Mouse (Mus musculus) MEL (cell line): ENCODE data around the gene Mrm3.

ENCODE experiments used
- CHD2 ChIP-seq: IDR thresholded peaks from 2 replicates; pipeline ENCODE4 v1.6.1; 2011; ENCODE audit warnings: low read length, improper control_type of control experiment
- CTCF ChIP-seq, 3 experiments: IDR thresholded peaks in 2 of 3; conservative IDR thresholded peaks in 1 of 3; 2 replicates each; pipeline ENCODE4 v1.5.1; 2011 to 2012; ENCODE audit warnings: low read length in 3 of 3, low read depth in 2 of 3, mild to moderate bottlenecking in 2 of 3, improper control_type of control experiment in 1 of 3, inconsistent platforms in 1 of 3, mixed read lengths in 1 of 3, moderate library complexity in 1 of 3; ENCODE audit not compliant: control insufficient read depth in 1 of 3, insufficient read depth in 1 of 3, poor library complexity in 1 of 3, severe bottlenecking in 1 of 3
- E2F4 ChIP-seq: IDR thresholded peaks from 2 replicates; pipeline ENCODE4 v1.6.1; 2011; ENCODE audit warnings: low read depth, low read length, improper control_type of control experiment, borderline replicate concordance
- ELF1 ChIP-seq: IDR thresholded peaks from 2 replicates; pipeline ENCODE4 v1.6.1; 2014; ENCODE audit warnings: low read depth, mild to moderate bottlenecking, inconsistent platforms, low read length, improper control_type of control experiment, moderate library complexity
- JUND ChIP-seq: IDR thresholded peaks from 2 replicates; pipeline ENCODE4 v1.6.1; 2011; ENCODE audit warnings: low read depth, mild to moderate bottlenecking, improper control_type of control experiment, low read length
- MAX ChIP-seq: IDR thresholded peaks from 2 replicates; pipeline ENCODE4 v1.6.1; 2011; ENCODE audit warnings: low read length, improper control_type of control experiment
- POLR2A ChIP-seq, 2 experiments: IDR thresholded peaks; 2 replicates each; pipeline ENCODE4 v1.6.1; 2011 to 2012; ENCODE audit warnings: low read length in 2 of 2, mild to moderate bottlenecking in 2 of 2, control low read depth in 1 of 2, improper control_type of control experiment in 1 of 2, low read depth in 1 of 2, moderate library complexity in 1 of 2; ENCODE audit not compliant: control insufficient read depth in 1 of 2, insufficient read depth in 1 of 2, poor library complexity in 1 of 2
- POLR2AphosphoS2 ChIP-seq: IDR thresholded peaks from 2 replicates; pipeline ENCODE4 v1.6.1; 2011; ENCODE audit warnings: low read length, improper control_type of control experiment
- RAD21 ChIP-seq: IDR thresholded peaks from 2 replicates; pipeline ENCODE4 v1.6.1; 2011; ENCODE audit warnings: mild to moderate bottlenecking, low read depth, low read length, improper control_type of control experiment
- TCF12 ChIP-seq: IDR thresholded peaks from 2 replicates; pipeline ENCODE4 v1.6.1; 2014; ENCODE audit warnings: low read depth, mild to moderate bottlenecking, inconsistent platforms, low read length, improper control_type of control experiment, moderate library complexity

GRCm38 (mm10) chr11:76243811-76244546, 464 bp downstream of the Mrm3 start:
- TF ChIP-seq CTCF (IDR thresholded peaks at IDR 0.05 in 2 of 3, conservative IDR thresholded peaks at IDR 0.05 in 1 of 3; ENCODE audit: control insufficient read depth in 1 of 3, insufficient read depth in 1 of 3, low read depth in 2 of 3, low read length in 3 of 3, poor library complexity in 1 of 3, severe bottlenecking in 1 of 3) (no peak), TCF12 (no peak), CHD2 (no peak), POLR2AphosphoS2 (no peak), JUND (no peak; the same call in 1 of the 2 replicates), E2F4 (no peak), MAX (no peak), ELF1 (no peak), RAD21 (no peak), POLR2A (IDR thresholded peaks at IDR 0.05; ENCODE audit: control insufficient read depth in 1 of 2, insufficient read depth in 1 of 2, low read depth in 1 of 2, low read length in 2 of 2, poor library complexity in 1 of 2) (no peak; a peak in 1 of 4 replicates)
